In genomic region chr19:27031030-27031700, GRCm38 (mm10) we compare ENCODE assay signal across 13 mouse cellular contexts.
A peak's percentile ranks its signal among the peaks of the same experiment; 100 is the strongest.
DNase-seq lines count a peak whose midpoint lies in the region; ATAC-seq and TF ChIP-seq lines count a peak whose summit lies in the region.
"Had no signal": no experiment of that assay in that cellular context is flagged by ENCODE, and none has a peak within 500 bp of the region (broad histone marks: within the 10 kb centered on the region; RNA-seq: fewer than 3 reads in every experiment).

No protein-coding gene starts in this region.

- H3K27me3 ChIP-seq in forebrain, embryonic 12.5 days: no peaks in the 10 kb centered on the region
- no peaks in the 10 kb centered on the region for H3K27me3 ChIP-seq in forebrain, embryonic 11.5 days (ENCODE audit: control insufficient read depth, insufficient read depth, low read length)
- H3K27me3 ChIP-seq in midbrain, embryonic 14.5 days (ENCODE audit: control insufficient read depth, insufficient read depth, low read length): no peaks in the 10 kb centered on the region
- no peaks in the 10 kb centered on the region for H3K27me3 ChIP-seq in midbrain, embryonic 10.5 days (ENCODE audit: low read depth, poor library complexity, severe bottlenecking)
- H3K27me3 ChIP-seq in kidney, adult 2 months (replicated peaks; ENCODE audit: control insufficient read depth, insufficient read depth, low read length): no peaks in the 10 kb centered on the region
- H3K27me3 ChIP-seq in neural tube, embryonic 14.5 days (ENCODE audit: control insufficient read depth, insufficient read depth, low read length): no peaks in the 10 kb centered on the region
- no peaks in the 10 kb centered on the region for H3K27me3 ChIP-seq in intestine, postnatal 0 days (replicated peaks; ENCODE audit: control insufficient read depth, insufficient read depth, low read length)
- H3K27me3 ChIP-seq: limb, embryonic 13.5 days had no signal

- 65% methylated on average over 7 of the region's 7 CpGs for WGBS in forebrain, embryonic 12.5 days
- 67% methylated on average over 7 of the region's 7 CpGs for WGBS in forebrain, embryonic 11.5 days
- WGBS in midbrain, embryonic 14.5 days: 54% methylated on average over 7 of the region's 7 CpGs
- 78% methylated on average over 7 of the region's 7 CpGs for WGBS in midbrain, embryonic 10.5 days
- 46% methylated on average over 7 of the region's 7 CpGs for WGBS in kidney, adult 2 months
- WGBS in neural tube, embryonic 14.5 days: 32% methylated on average over 7 of the region's 7 CpGs
- WGBS in intestine, postnatal 0 days: 53% methylated on average over 7 of the region's 7 CpGs

- H3K4me3 ChIP-seq in forebrain, embryonic 12.5 days (replicated peaks): no peak overlapping the region
- no peak overlapping the region for H3K4me3 ChIP-seq in forebrain, embryonic 11.5 days (ENCODE audit: low read depth, low read length)
- H3K4me3 ChIP-seq in midbrain, embryonic 14.5 days (replicated peaks; ENCODE audit: low read depth, low read length): no peak overlapping the region
- no peak overlapping the region for H3K4me3 ChIP-seq in midbrain, embryonic 10.5 days
- H3K4me3 ChIP-seq in kidney, adult 2 months (ENCODE audit: insufficient read depth, low read depth, low read length): no peak overlapping the region
- H3K4me3 ChIP-seq in neural tube, embryonic 14.5 days (ENCODE audit: low read depth, low read length): no peak overlapping the region
- H3K4me3 ChIP-seq in intestine, postnatal 0 days (ENCODE audit: low read depth, low read length): no peak overlapping the region
- H3K4me3 ChIP-seq: layer of hippocampus, adult 2 months; limb, embryonic 13.5 days had no signal

- no peak overlapping the region for H3K27ac ChIP-seq in forebrain, embryonic 12.5 days
- no peak overlapping the region for H3K27ac ChIP-seq in forebrain, embryonic 11.5 days (ENCODE audit: low read depth, low read length)
- H3K27ac ChIP-seq in midbrain, embryonic 14.5 days (replicated peaks; ENCODE audit: low read depth, low read length): peak overlapping the region; percentile 46; the same call in 1 of the 2 replicates
- H3K27ac ChIP-seq in midbrain, embryonic 10.5 days (replicated peaks): no peak overlapping the region
- H3K27ac ChIP-seq in kidney, adult 2 months (ENCODE audit: insufficient read depth, low read depth, low read length): no peak overlapping the region
- H3K27ac ChIP-seq in neural tube, embryonic 14.5 days (ENCODE audit: low read depth, low read length): no peak overlapping the region
- no peak overlapping the region for H3K27ac ChIP-seq in intestine, postnatal 0 days (ENCODE audit: low read depth, low read length)
- H3K27ac ChIP-seq: layer of hippocampus, adult 2 months; limb, embryonic 13.5 days had no signal

- no peak for TF ChIP-seq CTCF in kidney, adult 2 months (conservative IDR thresholded peaks at IDR 0.05; ENCODE audit: insufficient read depth, insufficient read length, low read depth, low read length)
- no peak for TF ChIP-seq CTCF in intestine, postnatal 0 days (IDR thresholded peaks at IDR 0.05; ENCODE audit: low read depth)

- no peaks in the 10 kb centered on the region for H3K9me3 ChIP-seq in forebrain, embryonic 12.5 days
- no peaks in the 10 kb centered on the region for H3K9me3 ChIP-seq in forebrain, embryonic 11.5 days (ENCODE audit: control insufficient read depth, low read length)
- no peaks in the 10 kb centered on the region for H3K9me3 ChIP-seq in midbrain, embryonic 14.5 days (ENCODE audit: control insufficient read depth, low read length)
- no peaks in the 10 kb centered on the region for H3K9me3 ChIP-seq in midbrain, embryonic 10.5 days (replicated peaks)
- H3K9me3 ChIP-seq in neural tube, embryonic 14.5 days (ENCODE audit: control insufficient read depth, low read length): no peaks in the 10 kb centered on the region
- H3K9me3 ChIP-seq in intestine, postnatal 0 days (ENCODE audit: control insufficient read depth): no peaks in the 10 kb centered on the region
- H3K9me3 ChIP-seq: limb, embryonic 13.5 days had no signal

- peak; percentile 44; the same call in 1 of the 2 replicates for ATAC-seq in forebrain, embryonic 12.5 days (ENCODE audit: low FRiP score)
- ATAC-seq in forebrain, embryonic 11.5 days (replicated peaks; ENCODE audit: low FRiP score): no peak
- ATAC-seq in midbrain, embryonic 14.5 days (ENCODE audit: low FRiP score, low TSS enrichment): 0 out of 2 replicates have a peak, but pooled peaks have one; percentile 40
- peak; percentile 80 for ATAC-seq in neural tube, embryonic 14.5 days (ENCODE audit: low read depth)
- ATAC-seq in intestine, postnatal 0 days: no peak

- no peak for DNase-seq in forebrain, embryonic 11.5 days (ENCODE audit: low spot score)
- peak; percentile 54 for DNase-seq in midbrain, embryonic 14.5 days
- DNase-seq in midbrain, embryonic 10.5 days (ENCODE audit: low spot score): no peak
- peak; percentile 32 for DNase-seq in kidney, adult 2 months
- DNase-seq in left cerebral cortex, adult 11 months (ENCODE audit: low spot score): no peak
- DNase-seq: adrenal gland, postnatal 14 days; gastrocnemius, postnatal 10 days; lung, adult 2 months had no signal

- H3K9ac ChIP-seq in forebrain, embryonic 12.5 days: no peak overlapping the region
- no peak overlapping the region for H3K9ac ChIP-seq in forebrain, embryonic 11.5 days (ENCODE audit: low read length)
- H3K9ac ChIP-seq in midbrain, embryonic 14.5 days (replicated peaks; ENCODE audit: low read length): no peak overlapping the region
- no peak overlapping the region for H3K9ac ChIP-seq in neural tube, embryonic 14.5 days (replicated peaks; ENCODE audit: low read depth, low read length)
- no peak overlapping the region for H3K9ac ChIP-seq in intestine, postnatal 0 days (ENCODE audit: low read depth, low read length)
- H3K9ac ChIP-seq: limb, embryonic 13.5 days had no signal

- H3K4me2 ChIP-seq in forebrain, embryonic 12.5 days: no peak overlapping the region
- H3K4me2 ChIP-seq in forebrain, embryonic 11.5 days (ENCODE audit: low read depth, low read length, severe bottlenecking): no peak overlapping the region
- H3K4me2 ChIP-seq in midbrain, embryonic 14.5 days (ENCODE audit: low read length): no peak overlapping the region
- 0 out of 2 replicates have a peak overlapping the region, but pooled peaks have one; percentile 11 for H3K4me2 ChIP-seq in neural tube, embryonic 14.5 days (ENCODE audit: low read depth, low read length)
- no peak overlapping the region for H3K4me2 ChIP-seq in intestine, postnatal 0 days (replicated peaks; ENCODE audit: low read depth)
- H3K4me2 ChIP-seq: limb, embryonic 13.5 days had no signal

- no peaks in the 10 kb centered on the region for H3K36me3 ChIP-seq in forebrain, embryonic 12.5 days (replicated peaks)
- H3K36me3 ChIP-seq in forebrain, embryonic 11.5 days (ENCODE audit: control insufficient read depth, insufficient read depth, low read length): no peaks in the 10 kb centered on the region
- H3K36me3 ChIP-seq in midbrain, embryonic 14.5 days (ENCODE audit: control insufficient read depth, insufficient read depth, low read length): no peaks in the 10 kb centered on the region
- no peaks in the 10 kb centered on the region for H3K36me3 ChIP-seq in midbrain, embryonic 10.5 days
- H3K36me3 ChIP-seq in kidney, adult 2 months (ENCODE audit: control insufficient read depth, insufficient read depth, low read length): no peaks in the 10 kb centered on the region
- H3K36me3 ChIP-seq in neural tube, embryonic 14.5 days (ENCODE audit: control insufficient read depth, insufficient read depth, low read length): no peaks in the 10 kb centered on the region
- H3K36me3 ChIP-seq in intestine, postnatal 0 days (ENCODE audit: control insufficient read depth, insufficient read depth): no peaks in the 10 kb centered on the region
- H3K36me3 ChIP-seq: limb, embryonic 13.5 days had no signal

- no peak for TF ChIP-seq POLR2A in kidney, adult 2 months (IDR thresholded peaks at IDR 0.05; ENCODE audit: low read depth, low read length)

- H3K4me1 ChIP-seq in forebrain, embryonic 12.5 days: peaks cover 4% of the 10 kb centered on the region; the same call in 1 of the 2 replicates
- peaks cover 2% of the 10 kb centered on the region; the same call in 1 of the 2 replicates for H3K4me1 ChIP-seq in forebrain, embryonic 11.5 days (replicated peaks; ENCODE audit: control insufficient read depth, insufficient read depth, low read length)
- H3K4me1 ChIP-seq in midbrain, embryonic 14.5 days (ENCODE audit: control insufficient read depth, insufficient read depth, low read length): 0 out of 2 replicates have a peak, but pooled peaks cover 5% of the 10 kb centered on the region
- H3K4me1 ChIP-seq in midbrain, embryonic 10.5 days: peaks cover 9% of the 10 kb centered on the region
- no peaks in the 10 kb centered on the region for H3K4me1 ChIP-seq in kidney, adult 2 months (ENCODE audit: control insufficient read depth, insufficient read depth, low read length)
- 0 out of 2 replicates have a peak, but pooled peaks cover 4% of the 10 kb centered on the region for H3K4me1 ChIP-seq in neural tube, embryonic 14.5 days (ENCODE audit: control insufficient read depth, insufficient read depth, low read length)
- no peaks in the 10 kb centered on the region for H3K4me1 ChIP-seq in intestine, postnatal 0 days (replicated peaks; ENCODE audit: control insufficient read depth, insufficient read depth, low read length)
- H3K4me1 ChIP-seq: limb, embryonic 13.5 days had no signal

Comparison
In these comparisons a context has a peak if more than half of its experiments do, and no peak if none do; other contexts are left out.
1. ATAC-seq: peak in forebrain, embryonic 12.5 days (single experiment), midbrain, embryonic 14.5 days (single experiment) and neural tube, embryonic 14.5 days (single experiment); none in forebrain, embryonic 11.5 days (single experiment) and intestine, postnatal 0 days (single experiment).
2. DNase-seq: peak in midbrain, embryonic 14.5 days (single experiment) and kidney, adult 2 months (single experiment); none in forebrain, embryonic 11.5 days (single experiment), midbrain, embryonic 10.5 days (single experiment) and left cerebral cortex, adult 11 months (single experiment).